Mouse (Mus musculus): ENCODE data around the gene Xpnpep2. TPM values are rescaled to one million over a fixed set of nuclear protein-coding genes. Genes with fewer than 3 reads are reported as not detected.

Gene Xpnpep2
- polyA plus RNA-seq, 1 experiment from 2014 or later, result 5.9 TPM

DNA sequence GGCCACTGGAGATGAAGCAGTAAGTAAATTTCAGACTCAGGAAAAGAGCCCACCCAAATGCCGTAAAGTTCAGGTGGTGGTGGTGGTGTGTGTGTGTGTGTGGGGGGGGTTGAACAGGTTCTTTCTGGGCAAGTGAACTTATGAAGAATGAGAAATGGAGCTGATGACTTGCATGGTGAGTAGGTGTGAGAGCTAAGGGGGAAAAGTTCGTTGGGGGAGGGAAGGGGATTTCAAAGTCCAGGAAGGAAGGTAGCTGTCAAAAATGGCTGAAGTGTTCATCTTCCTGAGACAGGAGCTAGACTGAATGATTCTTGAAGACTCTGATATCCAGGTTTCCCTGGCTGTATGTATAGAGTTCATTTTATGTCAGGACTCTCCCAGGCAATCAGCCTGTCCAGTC is 38.7 kb downstream of the Xpnpep2 start:
- Histone ChIP-seq H3K4me1 (no peaks in the 10 kb centered on the region), H3K9ac (no peak overlapping the region), H3K4me3 (replicated peaks) (no peak overlapping the region), H3K27ac (replicated peaks) (no peak overlapping the region), H3K36me3 (no peaks in the 10 kb centered on the region), H3K4me2 (replicated peaks) (no peak overlapping the region), H3K27me3 (no peaks in the 10 kb centered on the region), H3K9me3 (replicated peaks) (no peaks in the 10 kb centered on the region)
- 64% methylated on average over 2 of the region's 2 CpGs for WGBS
- ATAC-seq (ENCODE audit: insufficient number of reproducible peaks, low FRiP score, low TSS enrichment, low read depth), result no peak

GRCm38 (mm10) chrX:48147741-48148186 is 39.2 kb downstream of the Xpnpep2 start:
- 78% methylated on average over 7 of the region's 7 CpGs for WGBS
- Histone ChIP-seq H3K9me3 (replicated peaks) (no peaks in the 10 kb centered on the region), H3K27ac (replicated peaks) (no peak overlapping the region), H3K27me3 (no peaks in the 10 kb centered on the region), H3K4me1 (no peaks in the 10 kb centered on the region), H3K4me2 (replicated peaks) (no peak overlapping the region), H3K9ac (no peak overlapping the region), H3K4me3 (replicated peaks) (no peak overlapping the region), H3K36me3 (no peaks in the 10 kb centered on the region)
- no peak for ATAC-seq (ENCODE audit: insufficient number of reproducible peaks, low FRiP score, low TSS enrichment, low read depth)

DNA sequence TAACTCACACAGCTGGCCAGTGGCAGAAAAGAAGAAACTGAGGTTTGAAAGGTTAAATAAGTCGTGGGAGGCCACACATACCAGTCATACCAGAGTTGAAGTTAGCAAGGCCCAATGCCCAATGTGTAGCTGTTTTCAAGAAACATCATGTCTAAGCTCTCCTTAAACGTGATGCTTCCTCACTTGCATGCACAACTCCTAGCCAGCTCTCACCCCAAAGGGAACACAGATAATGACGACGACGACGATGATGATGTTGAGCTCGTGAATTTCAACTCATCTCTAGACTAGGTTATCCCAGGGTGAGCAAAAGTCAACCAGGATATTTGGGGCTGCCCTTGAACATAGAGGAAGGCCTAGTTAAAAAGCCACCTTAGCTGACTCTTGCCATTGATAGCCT is 43.6 kb downstream of the Xpnpep2 start:
- no peak overlapping the region for H3K4me3 ChIP-seq (replicated peaks)
- no peak for ATAC-seq (ENCODE audit: insufficient number of reproducible peaks, low FRiP score, low TSS enrichment, low read depth)
- no peaks in the 10 kb centered on the region for H3K36me3 ChIP-seq
- no peaks in the 10 kb centered on the region for H3K27me3 ChIP-seq
- H3K4me2 ChIP-seq (replicated peaks), result no peak overlapping the region
- H3K9me3 ChIP-seq (replicated peaks), result no peaks in the 10 kb centered on the region
- H3K27ac ChIP-seq (replicated peaks), result no peak overlapping the region
- H3K9ac ChIP-seq, result no peak overlapping the region
- no peaks in the 10 kb centered on the region for H3K4me1 ChIP-seq
- WGBS, result 71% methylated on average over 7 of the region's 7 CpGs

GRCm38 (mm10) chrX:48153414-48153813 is 44.9 kb downstream of the Xpnpep2 start:
- Histone ChIP-seq H3K4me2 (replicated peaks) (no peak overlapping the region), H3K9ac (no peak overlapping the region), H3K4me1 (no peaks in the 10 kb centered on the region), H3K27me3 (no peaks in the 10 kb centered on the region), H3K27ac (replicated peaks) (no peak overlapping the region), H3K4me3 (replicated peaks) (no peak overlapping the region), H3K9me3 (replicated peaks) (no peaks in the 10 kb centered on the region), H3K36me3 (no peaks in the 10 kb centered on the region)
- ATAC-seq (ENCODE audit: insufficient number of reproducible peaks, low FRiP score, low TSS enrichment, low read depth), result no peak
- 72% methylated on average over 2 of the region's 2 CpGs for WGBS

GRCm38 (mm10) chrX:48153949-48154348 is 45.4 kb downstream of the Xpnpep2 start:
- WGBS, result 53% methylated on average over 2 of the region's 2 CpGs
- H3K4me1 ChIP-seq, result no peaks in the 10 kb centered on the region
- no peak overlapping the region for H3K4me2 ChIP-seq (replicated peaks)
- no peaks in the 10 kb centered on the region for H3K27me3 ChIP-seq
- no peaks in the 10 kb centered on the region for H3K9me3 ChIP-seq (replicated peaks)
- H3K9ac ChIP-seq, result no peak overlapping the region
- H3K36me3 ChIP-seq, result no peaks in the 10 kb centered on the region
- no peak overlapping the region for H3K4me3 ChIP-seq (replicated peaks)
- H3K27ac ChIP-seq (replicated peaks), result no peak overlapping the region
- no peak for ATAC-seq (ENCODE audit: insufficient number of reproducible peaks, low FRiP score, low TSS enrichment, low read depth)

DNA sequence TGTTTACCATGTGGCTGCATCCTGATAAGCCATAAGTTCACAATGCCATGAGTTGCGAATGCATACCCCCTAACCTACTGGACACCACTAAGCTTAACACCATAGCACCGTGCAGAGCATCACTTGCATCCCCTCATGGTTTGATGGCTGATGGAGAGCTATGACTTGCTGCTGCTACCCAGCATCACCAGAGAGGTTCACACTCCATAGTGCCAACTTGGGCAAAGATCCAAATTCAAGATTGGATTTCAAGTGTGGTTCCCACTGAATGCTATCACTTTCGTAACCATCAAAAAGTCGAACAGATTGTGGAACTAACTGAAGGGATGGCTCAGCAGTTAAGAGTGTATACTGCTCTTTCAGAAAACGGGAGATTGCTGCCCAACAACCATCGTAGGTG is 47.0 kb downstream of the Xpnpep2 start:
- WGBS, result 79% methylated on average over 6 of the region's 6 CpGs
- no peak for ATAC-seq (ENCODE audit: insufficient number of reproducible peaks, low FRiP score, low TSS enrichment, low read depth)

DNA sequence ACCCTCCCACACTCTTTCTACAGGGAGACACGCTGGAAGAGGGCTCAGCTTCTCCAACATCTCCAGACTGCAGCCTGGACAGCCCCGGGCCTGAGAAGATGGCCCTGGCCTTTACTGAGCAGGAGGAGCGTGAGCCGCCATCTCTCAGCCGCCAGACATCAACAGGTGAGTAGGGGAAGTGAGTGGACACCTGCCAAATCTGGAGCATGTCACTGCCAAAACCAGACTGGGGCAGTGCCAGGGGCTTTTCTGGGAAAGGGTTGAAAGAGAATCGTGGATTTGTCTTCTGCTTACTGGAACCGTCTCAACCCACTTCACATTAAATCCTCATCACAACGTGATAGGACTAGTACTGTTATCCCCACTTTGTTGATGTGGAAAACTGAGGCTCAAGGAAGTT is 48.9 kb downstream of the Xpnpep2 start:
- no peaks in the 10 kb centered on the region for H3K27me3 ChIP-seq
- no peak overlapping the region for H3K4me2 ChIP-seq (replicated peaks)
- H3K4me3 ChIP-seq (replicated peaks), result no peak overlapping the region
- ATAC-seq (ENCODE audit: insufficient number of reproducible peaks, low FRiP score, low TSS enrichment, low read depth), result no peak
- H3K36me3 ChIP-seq, result no peaks in the 10 kb centered on the region
- H3K4me1 ChIP-seq, result no peaks in the 10 kb centered on the region
- 79% methylated on average over 8 of the region's 8 CpGs for WGBS
- H3K9me3 ChIP-seq (replicated peaks), result no peaks in the 10 kb centered on the region
- H3K9ac ChIP-seq, result no peak overlapping the region
- no peak overlapping the region for H3K27ac ChIP-seq (replicated peaks)

More for the DNA sequence above, 47.0 kb downstream of the Xpnpep2 start:
- H3K9me3 ChIP-seq (replicated peaks), result no peaks in the 10 kb centered on the region
- H3K4me2 ChIP-seq (replicated peaks), result no peak overlapping the region
- H3K27ac ChIP-seq (replicated peaks), result no peak overlapping the region
- H3K9ac ChIP-seq, result no peak overlapping the region
- no peaks in the 10 kb centered on the region for H3K27me3 ChIP-seq
- no peaks in the 10 kb centered on the region for H3K36me3 ChIP-seq
- H3K4me3 ChIP-seq (replicated peaks), result no peak overlapping the region
- no peaks in the 10 kb centered on the region for H3K4me1 ChIP-seq

- H3K27ac ChIP-seq (replicated peaks), result no peak overlapping the region
- H3K4me3 ChIP-seq (replicated peaks), result no peak overlapping the region
- no peaks in the 10 kb centered on the region for H3K9me3 ChIP-seq (replicated peaks)
- no peaks in the 10 kb centered on the region for H3K4me1 ChIP-seq
- H3K27me3 ChIP-seq, result no peaks in the 10 kb centered on the region
- 80% methylated on average over 11 of the region's 11 CpGs for WGBS
- no peaks in the 10 kb centered on the region for H3K36me3 ChIP-seq
- no peak overlapping the region for H3K4me2 ChIP-seq (replicated peaks)
- no peak overlapping the region for H3K9ac ChIP-seq
- no peak for ATAC-seq (ENCODE audit: insufficient number of reproducible peaks, low FRiP score, low TSS enrichment, low read depth)
These were observed 49.8 kb downstream of the Xpnpep2 start for GRCm38 (mm10) chrX:48158229-48158919.

DNA sequence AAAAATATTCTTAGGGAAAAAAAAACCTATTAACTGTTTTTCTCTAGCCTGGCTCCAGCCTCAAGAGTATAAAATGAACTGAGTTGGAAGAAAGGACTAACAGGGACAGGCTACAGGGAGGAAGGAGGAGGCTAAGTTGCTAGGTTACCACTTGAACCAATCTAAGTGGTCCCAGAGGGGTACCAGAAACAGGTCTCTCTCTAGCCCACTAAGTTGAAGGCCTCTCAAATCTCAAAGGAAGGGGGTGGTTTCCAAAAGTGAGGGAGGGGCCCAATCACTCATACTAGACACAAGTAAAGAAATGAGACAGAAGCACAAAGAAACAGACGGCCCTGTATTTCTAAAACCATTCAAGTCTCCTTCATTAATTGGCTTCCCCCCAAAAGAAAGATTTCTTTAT is 61.4 kb downstream of the Xpnpep2 start:
- WGBS, result 48% methylated on average over 1 of the region's 1 CpGs
- H3K4me2 ChIP-seq (replicated peaks), result no peak overlapping the region
- H3K27me3 ChIP-seq, result no peaks in the 10 kb centered on the region
- no peak overlapping the region for H3K27ac ChIP-seq (replicated peaks)
- H3K36me3 ChIP-seq, result no peaks in the 10 kb centered on the region
- H3K4me1 ChIP-seq, result no peaks in the 10 kb centered on the region
- H3K9me3 ChIP-seq (replicated peaks), result no peaks in the 10 kb centered on the region
- no peak overlapping the region for H3K4me3 ChIP-seq (replicated peaks)
- no peak for ATAC-seq (ENCODE audit: insufficient number of reproducible peaks, low FRiP score, low TSS enrichment, low read depth)
- no peak overlapping the region for H3K9ac ChIP-seq

DNA sequence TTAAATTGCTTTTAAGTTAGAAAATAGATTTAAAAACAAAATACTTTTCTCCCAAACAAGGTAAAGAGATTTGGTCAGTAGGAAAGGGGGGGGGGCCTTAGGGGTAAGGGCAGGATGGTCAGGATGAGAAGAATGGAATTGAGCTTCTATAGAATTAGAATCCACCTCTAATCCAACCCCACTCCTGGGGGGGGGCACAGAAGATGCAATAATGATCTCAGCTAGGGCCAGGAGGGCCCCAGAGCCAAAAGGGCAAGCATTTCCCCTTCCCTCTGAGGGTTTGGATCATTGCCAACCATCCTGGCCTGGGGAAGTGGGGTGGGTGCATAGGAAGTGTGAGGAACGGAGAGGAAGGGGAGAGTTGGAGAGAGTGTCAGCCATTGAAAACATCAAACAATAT is 61.8 kb downstream of the Xpnpep2 start:
- no peak overlapping the region for H3K27ac ChIP-seq (replicated peaks)
- no peaks in the 10 kb centered on the region for H3K4me1 ChIP-seq
- H3K36me3 ChIP-seq, result no peaks in the 10 kb centered on the region
- no peak overlapping the region for H3K4me2 ChIP-seq (replicated peaks)
- no peak overlapping the region for H3K9ac ChIP-seq
- H3K4me3 ChIP-seq (replicated peaks), result no peak overlapping the region
- 30% methylated on average over 1 of the region's 1 CpGs for WGBS
- no peaks in the 10 kb centered on the region for H3K27me3 ChIP-seq
- no peaks in the 10 kb centered on the region for H3K9me3 ChIP-seq (replicated peaks)
- no peak for ATAC-seq (ENCODE audit: insufficient number of reproducible peaks, low FRiP score, low TSS enrichment, low read depth)

- ATAC-seq (ENCODE audit: insufficient number of reproducible peaks, low FRiP score, low TSS enrichment, low read depth), result no peak
- H3K4me2 ChIP-seq (replicated peaks), result no peak overlapping the region
- no peak overlapping the region for H3K27ac ChIP-seq (replicated peaks)
- H3K4me1 ChIP-seq, result no peaks in the 10 kb centered on the region
- H3K4me3 ChIP-seq (replicated peaks), result no peak overlapping the region
- 67% methylated on average over 6 of the region's 6 CpGs for WGBS
- no peaks in the 10 kb centered on the region for H3K27me3 ChIP-seq
- no peaks in the 10 kb centered on the region for H3K9me3 ChIP-seq (replicated peaks)
- no peaks in the 10 kb centered on the region for H3K36me3 ChIP-seq
- H3K9ac ChIP-seq, result no peak overlapping the region
These were observed 73.3 kb downstream of the Xpnpep2 start for GRCm38 (mm10) chrX:48181844-48182243.

- Histone ChIP-seq H3K27me3 (no peaks in the 10 kb centered on the region), H3K4me2 (replicated peaks) (no peak overlapping the region), H3K9me3 (replicated peaks) (no peaks in the 10 kb centered on the region), H3K36me3 (no peaks in the 10 kb centered on the region), H3K4me3 (replicated peaks) (no peak overlapping the region), H3K27ac (replicated peaks) (no peak overlapping the region), H3K9ac (no peak overlapping the region), H3K4me1 (no peaks in the 10 kb centered on the region)
- 86% methylated on average over 3 of the region's 3 CpGs for WGBS
- ATAC-seq (ENCODE audit: insufficient number of reproducible peaks, low FRiP score, low TSS enrichment, low read depth), result no peak
These were observed 76.2 kb downstream of the Xpnpep2 start for GRCm38 (mm10) chrX:48184703-48185102.

Measured in embryonic facial prominence, embryonic 15.5 days (tissue).